Mouse (Mus musculus): ENCODE measurements around the gene Crybb3. TPM values are rescaled to one million over a fixed set of nuclear protein-coding genes. Genes with fewer than 3 reads are reported as not detected.

The Crybb3 gene
- polyA plus RNA-seq, 1 experiment from 2014 or later = 2.0 TPM

GRCm38 (mm10) chr5:113035094-113036047 lies 46.0 kb downstream of the Crybb3 start:
- Histone ChIP-seq H3K4me3 (no peak overlapping the region), H3K4me1 (peaks cover 23% of the 10 kb centered on the region), H3K27ac (replicated peaks) (no peak overlapping the region), H3K9me3 (replicated peaks) (no peaks in the 10 kb centered on the region), H3K27me3 (ENCODE audit: low read depth, poor library complexity, severe bottlenecking) (no peaks in the 10 kb centered on the region), H3K36me3 (no peaks in the 10 kb centered on the region)
- DNase-seq (ENCODE audit: low spot score) = no peak
- 81% methylated on average over 10 of the region's 10 CpGs for WGBS

GRCm38 (mm10) chr5:113031201-113031754 lies 50.1 kb downstream of the Crybb3 start:
- Histone ChIP-seq H3K4me3 (no peak overlapping the region), H3K4me1 (peaks cover 17% of the 10 kb centered on the region), H3K27me3 (ENCODE audit: low read depth, poor library complexity, severe bottlenecking) (no peaks in the 10 kb centered on the region), H3K27ac (replicated peaks) (peak overlapping the region; percentile 42; the same call in 1 of the 2 replicates), H3K9me3 (replicated peaks) (no peaks in the 10 kb centered on the region), H3K36me3 (no peaks in the 10 kb centered on the region)
- DNase-seq (ENCODE audit: low spot score) = no peak
- 76% methylated on average over 15 of the region's 15 CpGs for WGBS

- H3K9me3 ChIP-seq (replicated peaks) = no peaks in the 10 kb centered on the region
- H3K4me1 ChIP-seq = peaks cover 13% of the 10 kb centered on the region
- no peaks in the 10 kb centered on the region for H3K27me3 ChIP-seq (ENCODE audit: low read depth, poor library complexity, severe bottlenecking)
- no peak overlapping the region for H3K4me3 ChIP-seq
- no peaks in the 10 kb centered on the region for H3K36me3 ChIP-seq
- DNase-seq (ENCODE audit: low spot score) = no peak
- H3K27ac ChIP-seq (replicated peaks) = no peak overlapping the region
- 78% methylated on average over 3 of the region's 3 CpGs for WGBS
These were observed 51.3 kb downstream of the Crybb3 start for GRCm38 (mm10) chr5:113030082-113030481.

- 84% methylated on average over 5 of the region's 5 CpGs for WGBS
- peaks cover 4% of the 10 kb centered on the region; the same call in 1 of the 2 replicates for H3K27me3 ChIP-seq (ENCODE audit: low read depth, poor library complexity, severe bottlenecking)
- H3K9me3 ChIP-seq (replicated peaks) = no peaks in the 10 kb centered on the region
- peaks cover 34% of the 10 kb centered on the region for H3K4me1 ChIP-seq
- no peaks in the 10 kb centered on the region for H3K36me3 ChIP-seq
- H3K27ac ChIP-seq (replicated peaks) = no peak overlapping the region
- no peak overlapping the region for H3K4me3 ChIP-seq
- no peak for DNase-seq (ENCODE audit: low spot score)
These were observed 54.7 kb downstream of the Crybb3 start for GRCm38 (mm10) chr5:113026706-113027105.

Other genes starting within 250 kb of the Crybb3 start
- 0.63 and 1.2 TPM in 2 replicates for gene Myo18b, start 185.2 kb downstream of the Crybb3 start, polyA plus RNA-seq (2016; fragmentation: Nextera tagmentation; extraction: Ambion mirVana)
- 5.2 and 6.1 TPM in 2 replicates for gene Grk3, start 65.8 kb downstream of the Crybb3 start, polyA plus RNA-seq (2016; fragmentation: Nextera tagmentation; extraction: Ambion mirVana)
- gene Crybb2, start 11.5 kb downstream of the Crybb3 start, polyA plus RNA-seq (2016; fragmentation: Nextera tagmentation; extraction: Ambion mirVana) = not detected in 2 replicates
- gene 2900026A02Rik, start 139.7 kb upstream of the Crybb3 start, polyA plus RNA-seq (2016; fragmentation: Nextera tagmentation; extraction: Ambion mirVana) = 2.7 and 2.9 TPM in 2 replicates
- 0.10 TPM in 1 of 2 replicates, not detected in the other for gene Tmem211, start 145.3 kb upstream of the Crybb3 start, polyA plus RNA-seq (2016; fragmentation: Nextera tagmentation; extraction: Ambion mirVana)
- gene Sgsm1, start 229.2 kb upstream of the Crybb3 start, polyA plus RNA-seq (2016; fragmentation: Nextera tagmentation; extraction: Ambion mirVana) = 16.0 and 16.3 TPM in 2 replicates